Mouse (Mus musculus) kidney, adult 2 months (tissue): Measurements from ENCODE around the gene Prpf31. TPM values are rescaled to one million over a fixed set of nuclear protein-coding genes. Genes with fewer than 3 reads are reported as not detected.

Experiments
- DNase-seq: peaks from one replicate; pipeline ENCODE4 v3.0.0; 2021
- H3K27ac ChIP-seq: fragments of 200-500 bp; 2 replicates; pipeline ENCODE4 v1.5.1; 2012; ENCODE audit warnings: low read depth, low read length, control low read depth, inconsistent platforms; ENCODE audit not compliant: insufficient read depth
- H3K27me3 ChIP-seq: fragments of 200-500 bp; replicated peaks from 2 replicates; pipeline ENCODE4 v1.6.1; 2012; ENCODE audit warnings: mild to moderate bottlenecking, moderate library complexity, low read length, inconsistent platforms; ENCODE audit not compliant: control insufficient read depth, insufficient read depth
- H3K36me3 ChIP-seq: fragments of 200-500 bp; 2 replicates; pipeline ENCODE4 v1.6.1; 2012; ENCODE audit warnings: mild to moderate bottlenecking, moderate library complexity, low read length, inconsistent platforms; ENCODE audit not compliant: control insufficient read depth, insufficient read depth
- H3K4me1 ChIP-seq: fragments of 200-500 bp; 2 replicates; pipeline ENCODE4 v1.6.1; 2011; ENCODE audit warnings: low read length; ENCODE audit not compliant: control insufficient read depth, insufficient read depth
- H3K4me3 ChIP-seq: fragments of 200-500 bp; 2 replicates; pipeline ENCODE4 v1.5.1; 2011; ENCODE audit warnings: mild to moderate bottlenecking, low read depth, low read length, control low read depth; ENCODE audit not compliant: insufficient read depth
- CTCF ChIP-seq: fragments of 200-500 bp; conservative IDR thresholded peaks from 2 replicates; pipeline ENCODE4 v1.5.1; 2011; ENCODE audit warnings: low read depth, mild to moderate bottlenecking, control low read depth, low read length, moderate library complexity, mixed read lengths; ENCODE audit not compliant: insufficient read depth, insufficient read length
- POLR2A ChIP-seq: fragments of 200-500 bp; IDR thresholded peaks from one replicate; pipeline ENCODE4 v1.6.1; 2011; ENCODE audit warnings: low read depth, low read length, control low read depth
- WGBS: fragments of 180-500 bp; shearing (Covaris S2); methylation state at CpG from one replicate; pipeline ENCODE4 v1.1.7; 2018; 5-methylcytosine and 5-hydroxymethylcytosine counted together
- polyA plus RNA-seq: library from polyadenylated mRNA; depleted of rRNA; stranded (reverse); fragments of >200 nt; gene quantifications from 2 replicates; pipeline ENCODE4 v1.2.3, GENCODE M21; 2012; rRNA removed

Gene Prpf31
- 21.3 and 24.1 TPM in 2 replicates for polyA plus RNA-seq

- Histone ChIP-seq H3K27ac (peak within 1 kb of the TSS; percentile 99), H3K4me1 (peaks cover 10% of the 10 kb centered on the region), H3K27me3 (no peaks in the 10 kb centered on the region), H3K36me3 (no peaks in the 10 kb centered on the region), H3K4me3 (peak within 1 kb of the TSS; percentile 99)
- TF ChIP-seq POLR2A: peak; percentile 13
- TF ChIP-seq CTCF: no peak
- WGBS: under 1% methylated on average over 47 of the region's 47 CpGs
- peak; percentile 97 for DNase-seq
Observed at GRCm38 (mm10) chr7:3629543-3630477, at the start of gene Prpf31, which contains the start of gene Tfpt. Gene Prpf31, plus strand, starts transcription at chr7:3629985. Gene Tfpt, minus strand, starts transcription at chr7:3629929.

- DNase-seq: no peak
- 29% methylated on average over 2 of the region's 2 CpGs for WGBS
Observed at GRCm38 (mm10) chr7:3580029-3580428, 49.8 kb upstream of the Prpf31 start.

GRCm38 (mm10) chr7:3585763-3586162 is 44.0 kb upstream of the Prpf31 start:
- no peaks in the 10 kb centered on the region for H3K4me1 ChIP-seq
- H3K4me3 ChIP-seq: no peak overlapping the region
- TF ChIP-seq CTCF: no peak
- no peak for TF ChIP-seq POLR2A
- H3K27me3 ChIP-seq: no peaks in the 10 kb centered on the region
- H3K27ac ChIP-seq: no peak overlapping the region
- 19% methylated on average over 6 of the region's 6 CpGs for WGBS
- no peaks in the 10 kb centered on the region for H3K36me3 ChIP-seq
- no peak for DNase-seq

More at GRCm38 (mm10) chr7:3580029-3580428, 49.8 kb upstream of the Prpf31 start:
- H3K4me3 ChIP-seq: no peak overlapping the region
- H3K4me1 ChIP-seq: no peaks in the 10 kb centered on the region
- no peaks in the 10 kb centered on the region for H3K27me3 ChIP-seq
- H3K36me3 ChIP-seq: no peaks in the 10 kb centered on the region
- TF ChIP-seq POLR2A (no peak), CTCF (no peak)
- no peak overlapping the region for H3K27ac ChIP-seq

- Histone ChIP-seq H3K27ac (no peak overlapping the region), H3K36me3 (no peaks in the 10 kb centered on the region), H3K4me1 (no peaks in the 10 kb centered on the region), H3K27me3 (no peaks in the 10 kb centered on the region), H3K4me3 (no peak overlapping the region)
- WGBS: 14% methylated on average over 5 of the region's 5 CpGs
- no peak for TF ChIP-seq CTCF
- no peak for TF ChIP-seq POLR2A
- no peak for DNase-seq
Observed at GRCm38 (mm10) chr7:3586255-3586654, 43.5 kb upstream of the Prpf31 start.

GRCm38 (mm10) chr7:3587292-3587691 is 42.5 kb upstream of the Prpf31 start:
- H3K36me3 ChIP-seq: no peaks in the 10 kb centered on the region
- no peak overlapping the region for H3K4me3 ChIP-seq
- TF ChIP-seq CTCF (no peak), POLR2A (no peak)
- H3K27me3 ChIP-seq: no peaks in the 10 kb centered on the region
- no peak for DNase-seq
- no peak overlapping the region for H3K27ac ChIP-seq
- H3K4me1 ChIP-seq: no peaks in the 10 kb centered on the region
- 63% methylated on average over 1 of the region's 1 CpGs for WGBS

- TF ChIP-seq CTCF: no peak
- TF ChIP-seq POLR2A: no peak
- WGBS: 83% methylated on average over 3 of the region's 3 CpGs
- no peak for DNase-seq
Observed at GRCm38 (mm10) chr7:3590550-3590949, 39.2 kb upstream of the Prpf31 start.

GRCm38 (mm10) chr7:3591534-3591933 is 38.3 kb upstream of the Prpf31 start:
- Histone ChIP-seq H3K27ac (no peak overlapping the region), H3K4me3 (no peak overlapping the region), H3K27me3 (no peaks in the 10 kb centered on the region), H3K4me1 (no peaks in the 10 kb centered on the region), H3K36me3 (no peaks in the 10 kb centered on the region)
- 68% methylated on average over 1 of the region's 1 CpGs for WGBS
- no peak for DNase-seq
- TF ChIP-seq CTCF (no peak), POLR2A (no peak)

More at GRCm38 (mm10) chr7:3590550-3590949, 39.2 kb upstream of the Prpf31 start:
- no peak overlapping the region for H3K4me3 ChIP-seq
- H3K4me1 ChIP-seq: no peaks in the 10 kb centered on the region
- H3K36me3 ChIP-seq: no peaks in the 10 kb centered on the region
- no peak overlapping the region for H3K27ac ChIP-seq
- H3K27me3 ChIP-seq: no peaks in the 10 kb centered on the region
